ENCODE assay signal across 15 mouse cellular contexts in genomic region chr4:108909872-108910425, GRCm38 (mm10). TPM values are rescaled to one million over a fixed set of nuclear protein-coding genes. Genes with fewer than 3 reads are reported as not detected.
"Had no signal": no experiment of that assay in that cellular context is flagged by ENCODE, and none has a peak within 500 bp of the region (broad histone marks: within the 10 kb centered on the region; RNA-seq: fewer than 3 reads in every experiment).

No protein-coding gene starts in this region.

- H3K9ac ChIP-seq: limb, embryonic 13.5 days; liver, embryonic 14.5 days; midbrain, embryonic 12.5 days; neural tube, embryonic 13.5 days had no signal

- H3K27ac ChIP-seq: limb, embryonic 13.5 days; liver, embryonic 14.5 days; midbrain, embryonic 12.5 days; neural tube, embryonic 13.5 days; stomach, postnatal 0 days had no signal

- H3K27me3 ChIP-seq: limb, embryonic 13.5 days; midbrain, embryonic 12.5 days; neural tube, embryonic 13.5 days had no signal

- H3K36me3 ChIP-seq: limb, embryonic 13.5 days; midbrain, embryonic 12.5 days; neural tube, embryonic 13.5 days had no signal

- H3K4me2 ChIP-seq: limb, embryonic 13.5 days; midbrain, embryonic 12.5 days; neural tube, embryonic 13.5 days had no signal

- H3K9me3 ChIP-seq: limb, embryonic 13.5 days; midbrain, embryonic 12.5 days; neural tube, embryonic 13.5 days had no signal

- H3K4me3 ChIP-seq: limb, embryonic 13.5 days; midbrain, embryonic 12.5 days; neural tube, embryonic 13.5 days had no signal

- ATAC-seq: midbrain, embryonic 16.5 days had no signal

- DNase-seq: kidney, adult 18-20 months; kidney, postnatal 25 days; layer of hippocampus, adult 9-11 months; left cerebral cortex, postnatal 4 days; lung, adult 18-20 months; lung, postnatal 14 days; right cerebral cortex, postnatal 25 days; thymus, postnatal 14 days had no signal

RNA-seq across cellular contexts. Expression of gene Rab3b, which starts 31.1 kb away (rescaled TPM):
- total RNA-seq: megakaryocyte-erythroid progenitor cell, adult 5-6 weeks had no signal
